Mouse (Mus musculus) midbrain, embryonic 16.5 days (tissue): ENCODE measurements around the gene Ftl1. TPM values are rescaled to one million over a fixed set of nuclear protein-coding genes. Genes with fewer than 3 reads are reported as not detected.

Experiments
- microRNA-seq: library from miRNA; unstranded; fragments of <30 nt; microRNA quantifications from one replicate; pipeline ENCODE4, GENCODE M21; 2017
- polyA plus RNA-seq: library from polyadenylated mRNA; unstranded; fragments of >200 nt; fragmentation: Nextera tagmentation; extraction: Ambion mirVana; gene quantifications from 2 replicates; pipeline ENCODE4 v1.2.1, GENCODE M21; 2015

Gene Ftl1
- polyA plus RNA-seq, 1 experiment from 2014 or later, result 5,323 TPM

Small RNA genes lying within 50 kb of the gene (microRNA-seq; reads per million reads assigned to microRNA genes)
- gene Gm22133, result not detected

Other genes with a start within 250 kb of the Ftl1 start
- 6.2 and 10.5 TPM in 2 replicates for gene Dkkl1, start 247.7 kb downstream of the Ftl1 start, polyA plus RNA-seq
- gene Tead2, start 244.1 kb downstream of the Ftl1 start, polyA plus RNA-seq, result 30.5 and 39.5 TPM in 2 replicates
- gene Cd37, start 220.8 kb downstream of the Ftl1 start, polyA plus RNA-seq, result 1.3 and 1.4 TPM in 2 replicates
- 0.93 and 1.2 TPM in 2 replicates for gene Slc6a16, start 218.8 kb downstream of the Ftl1 start, polyA plus RNA-seq
- gene Slc6a21, start 182.4 kb downstream of the Ftl1 start, polyA plus RNA-seq, result not detected in 2 replicates
- gene Trpm4, start 126.1 kb downstream of the Ftl1 start, polyA plus RNA-seq, result 11.1 and 12.4 TPM in 2 replicates
- 0.39 and 0.40 TPM in 2 replicates for gene Hrc, start 124.6 kb downstream of the Ftl1 start, polyA plus RNA-seq
- 28.5 and 29.2 TPM in 2 replicates for gene Ppfia3, start 92.9 kb downstream of the Ftl1 start, polyA plus RNA-seq
- 27.0 and 39.9 TPM in 2 replicates for gene Lin7b, start 89.3 kb downstream of the Ftl1 start, polyA plus RNA-seq
- gene Snrnp70, start 64.1 kb downstream of the Ftl1 start, polyA plus RNA-seq, result 157 and 186 TPM in 2 replicates
- gene Kcna7, start 54.2 kb downstream of the Ftl1 start, polyA plus RNA-seq, result not detected in 2 replicates
- not detected in 2 replicates for gene Ntf5, start 46.2 kb downstream of the Ftl1 start, polyA plus RNA-seq
- 0.39 and 0.88 TPM in 2 replicates for gene Lhb, start 39.1 kb downstream of the Ftl1 start, polyA plus RNA-seq
- gene Gys1, start 25.0 kb downstream of the Ftl1 start, polyA plus RNA-seq, result 20.9 and 21.8 TPM in 2 replicates
- gene Ruvbl2, start 21.8 kb downstream of the Ftl1 start, polyA plus RNA-seq, result 103 and 110 TPM in 2 replicates
- gene Bax, start 7.0 kb upstream of the Ftl1 start, polyA plus RNA-seq, result 232 and 243 TPM in 2 replicates
- gene Tulp2, start 22.0 kb upstream of the Ftl1 start, polyA plus RNA-seq, result 0.15 and 0.16 TPM in 2 replicates
- not detected in 2 replicates for gene Gm45808, start 26.9 kb upstream of the Ftl1 start, polyA plus RNA-seq
- gene Dhdh, start 28.9 kb upstream of the Ftl1 start, polyA plus RNA-seq, result 4.1 and 4.2 TPM in 2 replicates
- gene Nucb1, start 50.5 kb upstream of the Ftl1 start, polyA plus RNA-seq, result 107 and 119 TPM in 2 replicates
- 10.5 and 13.9 TPM in 2 replicates for gene Ppp1r15a, start 66.4 kb upstream of the Ftl1 start, polyA plus RNA-seq
- 0.81 and 0.87 TPM in 2 replicates for gene Plekha4, start 66.4 kb upstream of the Ftl1 start, polyA plus RNA-seq
- 0.21 TPM in 1 of 2 replicates, not detected in the other for gene Hsd17b14, start 95.0 kb upstream of the Ftl1 start, polyA plus RNA-seq
- gene Bcat2, start 110.3 kb upstream of the Ftl1 start, polyA plus RNA-seq, result 23.6 and 25.0 TPM in 2 replicates
- not detected in 2 replicates for gene Fgf21, start 155.6 kb upstream of the Ftl1 start, polyA plus RNA-seq
- not detected in 2 replicates for gene Fut1, start 157.4 kb upstream of the Ftl1 start, polyA plus RNA-seq
- not detected in 2 replicates for gene Izumo1, start 161.9 kb upstream of the Ftl1 start, polyA plus RNA-seq
- 17.2 and 18.5 TPM in 2 replicates for gene Rasip1, start 167.6 kb upstream of the Ftl1 start, polyA plus RNA-seq
- gene Mamstr, start 180.1 kb upstream of the Ftl1 start, polyA plus RNA-seq, result 3.4 and 4.6 TPM in 2 replicates
- gene Fut2, start 206.5 kb upstream of the Ftl1 start, polyA plus RNA-seq, result 0.16 TPM in 2 replicates
- gene Ntn5, start 224.1 kb upstream of the Ftl1 start, polyA plus RNA-seq, result 0.23 and 0.71 TPM in 2 replicates
- 0.24 and 0.28 TPM in 2 replicates for gene Sec1, start 234.5 kb upstream of the Ftl1 start, polyA plus RNA-seq
- gene Car11, start 240.0 kb upstream of the Ftl1 start, polyA plus RNA-seq, result 71.6 and 89.9 TPM in 2 replicates
- gene Dbp, start 245.2 kb upstream of the Ftl1 start, polyA plus RNA-seq, result 2.3 and 3.4 TPM in 2 replicates